Mouse (Mus musculus) liver, adult 2 months (tissue): ENCODE data around the gene Pofut2. TPM values are rescaled to one million over a fixed set of nuclear protein-coding genes. Genes with fewer than 3 reads are reported as not detected.
"Not testable (repeated sequence)": the region's sequence is repeated elsewhere in the genome, so short reads cannot be mapped to it uniquely, and the experiment has no call there.

ENCODE experiments used
- DNase-seq: peaks from one replicate; pipeline ENCODE4 v3.0.0-alpha.2; 2011; ENCODE audit warnings: low read depth, low spot score; ENCODE audit errors: extremely low read depth
- H3K27ac ChIP-seq: fragments of 200-500 bp; replicated peaks from 2 replicates; pipeline ENCODE4 v1.5.1; 2012; ENCODE audit warnings: low read depth, mild to moderate bottlenecking, control low read depth, inconsistent platforms, low read length; ENCODE audit not compliant: insufficient read depth
- H3K27me3 ChIP-seq: fragments of 200-500 bp; 2 replicates; pipeline ENCODE4 v1.6.1; 2012; ENCODE audit warnings: mild to moderate bottlenecking, moderate library complexity, low read length, inconsistent platforms; ENCODE audit not compliant: control insufficient read depth, insufficient read depth
- H3K36me3 ChIP-seq: fragments of 200-500 bp; 2 replicates; pipeline ENCODE4 v1.6.1; 2012; ENCODE audit warnings: low read length, inconsistent platforms; ENCODE audit not compliant: control insufficient read depth, insufficient read depth
- H3K4me1 ChIP-seq: fragments of 200-500 bp; 2 replicates; pipeline ENCODE4 v1.6.1; 2011; ENCODE audit warnings: low read length; ENCODE audit not compliant: control insufficient read depth, insufficient read depth
- H3K4me3 ChIP-seq: fragments of 200-500 bp; 2 replicates; pipeline ENCODE4 v1.5.1; 2011; ENCODE audit warnings: low read depth, mild to moderate bottlenecking, control low read depth, low read length, moderate library complexity; ENCODE audit not compliant: insufficient read depth
- H3K79me2 ChIP-seq: fragments of 200-500 bp; 2 replicates; pipeline ENCODE4 v1.6.1; 2012; ENCODE audit warnings: inconsistent platforms, mild to moderate bottlenecking, low read length, moderate library complexity; ENCODE audit not compliant: control insufficient read depth, insufficient read depth
- H3K9ac ChIP-seq: fragments of 200-500 bp; 2 replicates; pipeline ENCODE4 v1.6.1; 2012; ENCODE audit warnings: low read depth, mild to moderate bottlenecking, control low read depth, inconsistent platforms, low read length
- CTCF ChIP-seq: fragments of 200-500 bp; IDR thresholded peaks from 2 replicates; pipeline ENCODE4 v1.5.1; 2011; ENCODE audit warnings: low read depth, low read length, control low read depth
- POLR2A ChIP-seq: fragments of 200-500 bp; IDR thresholded peaks from 2 replicates; pipeline ENCODE4 v1.6.1; 2011; ENCODE audit warnings: low read length, control low read depth; ENCODE audit not compliant: insufficient read depth; ENCODE audit errors: extremely low read depth
- WGBS: fragments of 180-500 bp; shearing (Covaris S2); methylation state at CpG from one replicate; pipeline ENCODE4 v1.1.7; 2018; 5-methylcytosine and 5-hydroxymethylcytosine counted together
- polyA plus RNA-seq: library from polyadenylated mRNA; depleted of rRNA; stranded (reverse); fragments of >200 nt; gene quantifications from 2 replicates; pipeline ENCODE4 v1.2.3, GENCODE M21; 2012
- total RNA-seq: library from RNA; depleted of rRNA; stranded (reverse); fragments of >200 nt; gene quantifications from 2 replicates; pipeline ENCODE4 v1.2.3, GENCODE M21; 2014

Pofut2 gene
- total and polyA plus RNA-seq, 2 experiments, result 6.9 to 23.0 TPM

DNA sequence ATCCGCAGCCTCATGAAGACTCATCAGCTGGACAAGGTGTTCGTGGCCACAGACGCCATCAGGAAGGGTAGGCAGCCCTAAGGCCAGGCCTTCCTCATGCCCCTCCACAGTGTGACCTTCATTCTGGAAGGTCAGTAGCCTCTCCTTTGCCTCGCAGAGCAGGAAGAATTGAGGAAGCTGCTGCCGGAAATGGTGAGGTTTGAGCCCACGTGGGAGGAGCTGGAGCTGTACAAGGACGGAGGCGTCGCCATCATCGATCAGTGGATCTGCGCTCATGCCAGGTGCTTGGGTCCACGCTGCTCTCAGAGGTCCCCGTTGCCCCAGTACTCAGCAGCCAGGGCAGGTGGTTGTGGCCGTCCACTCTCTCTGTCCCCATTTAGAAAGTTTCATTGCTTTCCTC lies 8.0 kb downstream of the Pofut2 start:
- Histone ChIP-seq H3K27ac (no peak overlapping the region), H3K36me3 (peaks cover 17% of the 10 kb centered on the region; the same call in 1 of the 2 replicates), H3K27me3 (no peaks in the 10 kb centered on the region), H3K9ac (no peak overlapping the region), H3K79me2 (no peaks in the 10 kb centered on the region), H3K4me1 (no peaks in the 10 kb centered on the region), H3K4me3 (no peak overlapping the region)
- WGBS, result 82% methylated on average over 14 of the region's 14 CpGs
- no peak for DNase-seq
- TF ChIP-seq POLR2A (no peak), CTCF (no peak)

DNA sequence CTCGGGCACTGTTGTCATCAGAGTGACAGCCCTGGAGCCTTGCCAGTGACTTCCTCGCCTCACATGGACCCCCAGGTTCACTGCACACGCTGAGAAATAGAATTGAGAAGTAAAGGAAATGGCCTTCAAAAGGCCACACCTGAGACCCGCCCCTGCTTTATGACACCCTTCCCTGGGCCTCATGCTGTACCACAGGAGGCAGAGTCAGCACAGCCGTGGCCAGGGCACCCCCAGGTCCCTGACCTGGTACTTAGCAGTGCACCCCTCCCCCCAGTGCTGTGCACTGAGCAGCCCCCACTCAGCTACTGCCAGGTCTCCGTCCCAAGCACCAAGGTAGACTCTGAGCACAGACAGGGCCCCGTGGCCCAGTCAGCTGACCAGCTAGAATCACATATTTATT lies 10.1 kb downstream of the Pofut2 start:
- Histone ChIP-seq H3K27me3 (no peaks in the 10 kb centered on the region), H3K9ac (no peak overlapping the region), H3K27ac (no peak overlapping the region), H3K36me3 (peaks cover 16% of the 10 kb centered on the region; the same call in 1 of the 2 replicates), H3K4me1 (no peaks in the 10 kb centered on the region), H3K4me3 (no peak overlapping the region), H3K79me2 (no peaks in the 10 kb centered on the region)
- WGBS, result 89% methylated on average over 7 of the region's 7 CpGs
- TF ChIP-seq CTCF, result no peak
- TF ChIP-seq POLR2A, result no peak
- DNase-seq, result no peak

DNA sequence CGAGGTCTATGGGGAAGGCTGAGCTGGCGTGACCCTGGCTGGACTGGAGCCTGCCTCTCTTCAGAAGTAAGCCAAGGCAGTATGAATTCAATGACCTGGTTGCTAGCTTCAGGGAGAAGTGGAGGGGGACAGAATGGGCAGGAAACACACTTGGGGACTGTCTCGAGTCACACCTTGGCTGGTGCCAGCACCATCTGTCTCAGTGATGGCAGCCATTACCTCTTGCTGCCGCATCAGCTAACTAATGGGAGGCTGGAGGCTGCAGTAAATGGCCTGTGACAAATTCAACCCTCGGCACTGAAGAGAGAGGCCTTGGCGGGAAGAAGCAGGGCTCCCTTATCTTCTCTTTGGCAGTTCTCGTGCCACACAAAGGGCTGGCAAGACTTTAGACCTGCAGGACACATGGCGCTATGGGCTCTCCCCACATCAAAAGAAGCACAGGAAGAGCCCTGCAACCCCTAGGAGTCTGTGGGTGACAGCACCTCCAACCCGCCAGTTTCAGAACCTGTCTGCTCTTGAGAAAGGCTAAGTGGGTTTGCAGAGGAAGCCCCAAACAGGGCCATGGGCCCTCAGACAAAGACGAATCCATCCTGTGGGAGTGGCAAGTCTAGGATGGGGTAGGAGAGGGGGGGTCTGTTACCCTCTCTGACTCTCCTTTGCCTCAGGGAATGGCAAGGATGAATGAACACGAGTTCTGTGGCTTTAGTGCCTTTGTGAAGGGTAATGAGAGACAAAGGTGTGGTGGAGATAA lies 14.1 kb downstream of the Pofut2 start:
- H3K79me2 ChIP-seq, result no peaks in the 10 kb centered on the region
- no peaks in the 10 kb centered on the region for H3K4me1 ChIP-seq
- no peaks in the 10 kb centered on the region for H3K27me3 ChIP-seq
- no peak for TF ChIP-seq POLR2A
- no peak for TF ChIP-seq CTCF
- no peak for DNase-seq
- H3K4me3 ChIP-seq, result no peak overlapping the region
- no peak overlapping the region for H3K27ac ChIP-seq
- H3K36me3 ChIP-seq, result peaks cover 7% of the 10 kb centered on the region; the same call in 1 of the 2 replicates
- H3K9ac ChIP-seq, result no peak overlapping the region
- 83% methylated on average over 11 of the region's 11 CpGs for WGBS

DNA sequence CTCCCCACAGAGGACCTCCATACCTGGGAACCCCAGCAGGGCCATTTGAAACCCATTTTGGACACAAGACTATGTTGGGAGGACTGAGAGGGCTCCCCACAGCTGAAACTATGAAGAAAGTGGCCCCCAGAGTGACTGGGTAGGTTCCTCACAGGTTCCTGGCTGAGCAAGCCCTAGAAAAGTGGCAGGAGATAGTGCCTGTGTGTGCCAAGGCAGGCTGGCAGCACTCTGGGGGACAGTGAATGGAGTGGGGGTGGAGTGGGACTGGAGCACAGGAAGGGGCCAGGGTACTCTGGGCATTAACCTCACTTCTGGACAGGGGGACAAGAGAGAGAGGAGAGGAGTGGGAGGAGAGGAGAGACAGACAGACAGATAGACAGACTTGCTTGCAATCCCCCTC lies 14.8 kb downstream of the Pofut2 start:
- peaks cover 4% of the 10 kb centered on the region; the same call in 1 of the 2 replicates for H3K36me3 ChIP-seq
- TF ChIP-seq POLR2A, result no peak
- no peak overlapping the region for H3K4me3 ChIP-seq
- no peaks in the 10 kb centered on the region for H3K4me1 ChIP-seq
- no peak overlapping the region for H3K27ac ChIP-seq
- DNase-seq, result no peak
- H3K27me3 ChIP-seq, result no peaks in the 10 kb centered on the region
- no peaks in the 10 kb centered on the region for H3K79me2 ChIP-seq
- no peak overlapping the region for H3K9ac ChIP-seq

DNA sequence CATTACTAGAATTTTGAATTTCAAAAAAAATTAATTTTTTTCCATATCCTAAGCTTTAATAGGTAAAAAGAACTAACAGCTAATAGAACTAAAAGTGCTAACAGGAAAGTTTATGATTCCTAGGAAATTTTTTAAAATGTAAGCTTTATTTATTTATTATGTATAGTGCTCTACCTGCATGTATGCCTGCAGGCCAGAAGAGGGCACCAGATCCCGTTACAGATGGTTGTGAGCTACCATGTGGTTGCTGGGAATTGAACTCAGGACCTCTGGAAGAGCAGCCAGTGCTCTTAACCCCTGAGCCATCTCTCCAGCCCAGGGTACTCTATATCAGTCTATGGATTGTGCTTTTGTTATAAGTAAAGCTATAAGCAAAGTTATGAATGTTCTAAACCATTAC lies 23.1 kb downstream of the Pofut2 start:
- H3K79me2 ChIP-seq, H3K4me1 ChIP-seq, H3K27me3 ChIP-seq, H3K4me3 ChIP-seq, H3K9ac ChIP-seq, H3K36me3 ChIP-seq, H3K27ac ChIP-seq, DNase-seq: not testable (repeated sequence)
- 91% methylated on average over 1 of the region's 1 CpGs for WGBS

DNA sequence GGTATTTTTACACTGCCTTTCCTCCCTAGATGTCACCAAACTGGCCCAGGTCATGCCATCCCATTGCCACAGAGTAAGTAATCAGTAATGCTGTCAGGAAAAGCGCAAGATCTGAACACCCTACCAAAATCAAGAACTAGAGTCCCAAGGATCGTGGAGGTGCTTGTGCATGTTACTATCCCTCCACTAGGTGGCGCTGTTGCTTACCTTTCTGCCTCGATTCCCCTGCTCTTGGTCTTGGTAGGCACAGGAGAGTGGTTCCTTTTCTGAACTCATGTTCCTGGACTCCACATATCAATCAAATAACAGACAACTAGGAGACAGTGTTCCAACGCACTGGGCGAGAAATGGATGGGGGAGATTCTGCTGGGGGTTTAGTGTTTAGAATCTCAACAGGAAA lies 23.8 kb downstream of the Pofut2 start:
- peak; percentile 82 for TF ChIP-seq CTCF
- TF ChIP-seq POLR2A, result no peak

More for the DNA sequence above, 23.8 kb downstream of the Pofut2 start:
- Histone ChIP-seq H3K4me3 (no peak overlapping the region), H3K36me3 (no peaks in the 10 kb centered on the region), H3K79me2 (no peaks in the 10 kb centered on the region), H3K27me3 (no peaks in the 10 kb centered on the region), H3K27ac (no peak overlapping the region), H3K4me1 (no peaks in the 10 kb centered on the region), H3K9ac (no peak overlapping the region)
- DNase-seq, result peak; percentile 53
- WGBS, result 25% methylated on average over 6 of the region's 6 CpGs
